In the genomic region with DNA sequence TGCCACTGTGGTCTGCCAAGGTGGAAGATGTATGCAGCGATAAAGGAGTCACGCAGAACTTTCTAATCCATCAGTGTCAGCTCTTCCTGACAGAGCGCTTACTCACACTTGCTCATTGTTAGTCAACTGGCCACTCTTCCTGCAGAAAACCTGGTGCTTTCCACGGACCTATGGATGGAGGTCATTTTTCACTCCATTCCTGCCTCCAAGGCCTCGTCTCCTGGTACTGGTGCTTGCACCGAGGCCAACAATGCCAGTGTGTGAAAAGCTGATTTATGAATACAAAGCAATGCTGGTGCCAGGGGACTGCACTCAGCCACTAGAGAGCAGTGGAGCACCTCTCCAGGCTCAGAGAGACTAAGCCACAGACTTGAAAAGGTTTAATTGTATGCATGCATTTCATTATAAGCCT, we compare ENCODE assay signal across 7 mouse cellular contexts. TPM values are rescaled to one million over a fixed set of nuclear protein-coding genes. Genes with fewer than 3 reads are reported as not detected.
DNase-seq lines count a peak whose midpoint lies in the region; ATAC-seq and TF ChIP-seq lines count a peak whose summit lies in the region.

No protein-coding gene starts in this region.

- peaks cover 100% of the 10 kb centered on the region for H3K79me2 ChIP-seq in C2C12 (ENCODE audit: control insufficient read depth, insufficient read depth)

- peak; percentile 87 for ATAC-seq in midbrain, embryonic 13.5 days

- H3K9me3 ChIP-seq in midbrain, embryonic 13.5 days = no peaks in the 10 kb centered on the region

- peaks cover 71% of the 10 kb centered on the region for H3K79me3 ChIP-seq in C2C12 (ENCODE audit: low read depth)

- TF ChIP-seq CTCF in C2C12 (IDR thresholded peaks at IDR 0.05; ENCODE audit: control insufficient read depth, insufficient read depth, insufficient read length) = no peak

- peak overlapping the region; percentile 81 for H3K27ac ChIP-seq in midbrain, embryonic 13.5 days

- H3K9ac ChIP-seq in midbrain, embryonic 13.5 days (replicated peaks) = no peak overlapping the region

- peak overlapping the region; percentile 9; the same call in 1 of the 2 replicates for H3K4me2 ChIP-seq in midbrain, embryonic 13.5 days (replicated peaks)

- H3K4me1 ChIP-seq in midbrain, embryonic 13.5 days (replicated peaks) = peaks cover 44% of the 10 kb centered on the region

- H3K4me3 ChIP-seq in C2C12 (ENCODE audit: insufficient read depth, poor library complexity, severe bottlenecking) = no peak overlapping the region
- no peak overlapping the region for H3K4me3 ChIP-seq in midbrain, embryonic 13.5 days (replicated peaks)

- DNase-seq in NIH3T3 (ENCODE audit: low read depth) = peak; percentile 85
- peak; percentile 60 for DNase-seq in embryo, embryonic 10.5 days (ENCODE audit: low spot score)
- DNase-seq in kidney, postnatal 14 days = peak; percentile 29
- DNase-seq in thymus, postnatal 4 days = no peak
- DNase-seq in thymus, postnatal 36 days = no peak

- H3K36me3 ChIP-seq in C2C12 (ENCODE audit: control insufficient read depth, insufficient read depth) = peaks cover 73% of the 10 kb centered on the region
- H3K36me3 ChIP-seq in midbrain, embryonic 13.5 days = peaks cover 16% of the 10 kb centered on the region

- no peaks in the 10 kb centered on the region for H3K27me3 ChIP-seq in C2C12 (ENCODE audit: control insufficient read depth, insufficient read depth, insufficient read length)
- no peaks in the 10 kb centered on the region for H3K27me3 ChIP-seq in midbrain, embryonic 13.5 days

- H3ac ChIP-seq in C2C12 (ENCODE audit: control insufficient read depth, insufficient read length, low read depth) = no peak overlapping the region

- 31% methylated on average over 6 of the region's 6 CpGs for WGBS in midbrain, embryonic 13.5 days

TF ChIP-seq in C2C12, 6 proteins besides CTCF, POLR2A, EP300 and RAD21:
- peak; percentile 31 for TF ChIP-seq FOSL1 (IDR thresholded peaks at IDR 0.05; ENCODE audit: insufficient read depth, low read length, poor library complexity, severe bottlenecking)
- TF ChIP-seq CEBPB (IDR thresholded peaks at IDR 0.05; ENCODE audit: low read depth) = no peak

RNA-seq across cellular contexts. Expression of a gene that starts 22.3 kb away (rescaled TPM):
- polyA plus RNA-seq in C2C12 (2012; fragmentation: generic; extraction: Trizol) = 377 TPM
- polyA plus RNA-seq in midbrain, embryonic 13.5 days (2015; fragmentation: Nextera tagmentation; extraction: Ambion mirVana) = 310 and 330 TPM in 2 replicates

Comparison
In these comparisons a context has a peak if more than half of its experiments do, and no peak if none do; other contexts are left out.
1. DNase-seq: peak in NIH3T3 (single experiment), embryo, embryonic 10.5 days (single experiment) and kidney, postnatal 14 days (single experiment); none in thymus, postnatal 4 days (single experiment) and thymus, postnatal 36 days (0 of 2).